Mouse (Mus musculus): ENCODE measurements around the gene Trim17.
A peak's percentile ranks its signal among the peaks of the same experiment; 100 is the strongest.

Gene Trim17

GRCm38 (mm10) chr11:58970831-58971530, 16.5 kb downstream of the Trim17 start:
- DNase-seq: no peak

- DNase-seq: no peak
Observed at GRCm38 (mm10) chr11:58971796-58972195, 17.3 kb downstream of the Trim17 start.

GRCm38 (mm10) chr11:58974414-58974813, 19.9 kb downstream of the Trim17 start:
- DNase-seq: no peak

- DNase-seq: no peak
Observed at GRCm38 (mm10) chr11:58977150-58977549, 22.7 kb downstream of the Trim17 start.

- no peak for DNase-seq
Observed at GRCm38 (mm10) chr11:58977607-58978026, 23.1 kb downstream of the Trim17 start.

GRCm38 (mm10) chr11:58978027-58978705, 23.7 kb downstream of the Trim17 start, which contains the start of gene Trim11:
TSS of gene Trim11 (plus strand) at chr11:58978093.
- DNase-seq: peak; percentile 67

GRCm38 (mm10) chr11:58978706-58979030, 24.2 kb downstream of the Trim17 start:
- no peak for DNase-seq

GRCm38 (mm10) chr11:58979183-58979582, 24.7 kb downstream of the Trim17 start:
- no peak for DNase-seq

- DNase-seq: no peak
Observed at GRCm38 (mm10) chr11:58979661-58980060, 25.2 kb downstream of the Trim17 start.

- DNase-seq: no peak
Observed at GRCm38 (mm10) chr11:58980381-58980990, 26.0 kb downstream of the Trim17 start.

GRCm38 (mm10) chr11:58981541-58982447, 27.3 kb downstream of the Trim17 start:
- no peak for DNase-seq

GRCm38 (mm10) chr11:58982471-58983097, 28.1 kb downstream of the Trim17 start:
- no peak for DNase-seq

- no peak for DNase-seq
Observed at GRCm38 (mm10) chr11:58983691-58984341, 29.3 kb downstream of the Trim17 start.

GRCm38 (mm10) chr11:58984657-58985056, 30.2 kb downstream of the Trim17 start:
- no peak for DNase-seq

- no peak for DNase-seq
Observed at GRCm38 (mm10) chr11:58985299-58985917, 30.9 kb downstream of the Trim17 start.

GRCm38 (mm10) chr11:58989166-58989565, 34.7 kb downstream of the Trim17 start:
- no peak for DNase-seq

- DNase-seq: no peak
Observed at GRCm38 (mm10) chr11:58990141-58990540, 35.7 kb downstream of the Trim17 start.

GRCm38 (mm10) chr11:58990794-58991193, 36.3 kb downstream of the Trim17 start:
- no peak for DNase-seq

- no peak for DNase-seq
Observed at GRCm38 (mm10) chr11:58991911-58992310, 37.4 kb downstream of the Trim17 start.

GRCm38 (mm10) chr11:58993091-58993670, 38.7 kb downstream of the Trim17 start:
- DNase-seq: no peak

GRCm38 (mm10) chr11:58994337-58994826, 39.9 kb downstream of the Trim17 start:
- DNase-seq: peak; percentile 53

Data from cerebellum, adult 9-11 months (tissue).